Comparison of ENCODE assay signal across 13 mouse cellular contexts in the genomic region with DNA sequence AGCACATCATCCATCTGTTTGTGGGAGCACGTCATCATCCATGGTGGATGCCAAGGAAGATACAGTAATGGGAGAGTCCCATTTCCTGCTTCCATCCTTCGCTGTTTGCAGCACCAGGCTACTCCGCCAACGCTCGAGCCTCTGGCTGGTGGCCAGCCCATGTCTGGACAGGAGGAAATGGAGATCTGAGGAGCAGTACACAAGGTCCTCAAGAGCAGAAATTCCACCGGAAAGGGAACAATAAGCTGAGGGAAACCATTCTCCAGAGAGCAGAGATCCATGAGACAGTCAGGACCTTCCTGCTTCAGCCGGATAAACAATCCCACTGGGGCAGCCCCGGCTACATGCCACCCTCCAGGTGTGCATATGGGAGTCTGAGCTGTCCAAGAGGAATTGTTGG. TPM values are rescaled to one million over a fixed set of nuclear protein-coding genes. Genes with fewer than 3 reads are reported as not detected.
DNase-seq lines count a peak whose midpoint lies in the region; ATAC-seq lines count a peak whose summit lies in the region.
"Had no signal": no experiment of that assay in that cellular context is flagged by ENCODE, and none has a peak within 500 bp of the region (broad histone marks: within the 10 kb centered on the region; RNA-seq: fewer than 3 reads in every experiment).

No protein-coding gene starts in this region.

- H3K9ac ChIP-seq in heart, embryonic 13.5 days: no peak overlapping the region
- no peak overlapping the region for H3K9ac ChIP-seq in kidney, embryonic 16.5 days (replicated peaks; ENCODE audit: low read length)
- H3K9ac ChIP-seq in forebrain, embryonic 12.5 days: no peak overlapping the region
- H3K9ac ChIP-seq: hindbrain, embryonic 13.5 days; stomach, embryonic 15.5 days had no signal

- no peaks in the 10 kb centered on the region for H3K27me3 ChIP-seq in heart, embryonic 10.5 days (ENCODE audit: insufficient read depth, poor library complexity, severe bottlenecking)
- no peaks in the 10 kb centered on the region for H3K27me3 ChIP-seq in heart, embryonic 13.5 days (replicated peaks)
- H3K27me3 ChIP-seq in kidney, embryonic 16.5 days (ENCODE audit: insufficient read depth, low read length): no peaks in the 10 kb centered on the region
- no peaks in the 10 kb centered on the region for H3K27me3 ChIP-seq in forebrain, embryonic 12.5 days
- H3K27me3 ChIP-seq: hindbrain, embryonic 13.5 days; stomach, embryonic 15.5 days had no signal

- H3K4me3 ChIP-seq in heart, embryonic 10.5 days: no peak overlapping the region
- H3K4me3 ChIP-seq in heart, embryonic 13.5 days: no peak overlapping the region
- H3K4me3 ChIP-seq in kidney, embryonic 16.5 days (ENCODE audit: low read length): no peak overlapping the region
- H3K4me3 ChIP-seq in forebrain, embryonic 12.5 days (replicated peaks): no peak overlapping the region
- H3K4me3 ChIP-seq: hindbrain, embryonic 13.5 days; stomach, embryonic 15.5 days had no signal

- no peaks in the 10 kb centered on the region for H3K9me3 ChIP-seq in heart, embryonic 10.5 days
- H3K9me3 ChIP-seq in heart, embryonic 13.5 days: no peaks in the 10 kb centered on the region
- H3K9me3 ChIP-seq in kidney, embryonic 16.5 days (ENCODE audit: low read length): no peaks in the 10 kb centered on the region
- H3K9me3 ChIP-seq in forebrain, embryonic 12.5 days: no peaks in the 10 kb centered on the region
- H3K9me3 ChIP-seq: hindbrain, embryonic 13.5 days; stomach, embryonic 15.5 days had no signal

- 78% methylated on average over 8 of the region's 8 CpGs for WGBS in heart, embryonic 10.5 days
- WGBS in heart, embryonic 13.5 days: 73% methylated on average over 8 of the region's 8 CpGs
- 77% methylated on average over 8 of the region's 8 CpGs for WGBS in kidney, embryonic 16.5 days
- 90% methylated on average over 8 of the region's 8 CpGs for WGBS in forebrain, embryonic 12.5 days

- H3K27ac ChIP-seq in heart, embryonic 10.5 days: no peak overlapping the region
- 0 out of 2 replicates have a peak overlapping the region, but pooled peaks have one; percentile 5 for H3K27ac ChIP-seq in heart, embryonic 13.5 days (replicated peaks)
- no peak overlapping the region for H3K27ac ChIP-seq in kidney, embryonic 16.5 days (ENCODE audit: low read length)
- no peak overlapping the region for H3K27ac ChIP-seq in forebrain, embryonic 12.5 days
- H3K27ac ChIP-seq: hindbrain, embryonic 13.5 days; macrophage; stomach, embryonic 15.5 days had no signal

- peak; percentile 66 to 84 for DNase-seq in heart, adult 18-20 months
- DNase-seq in heart, embryonic 10.5 days (ENCODE audit: low spot score): no peak
- peak; percentile 91 for DNase-seq in lung, postnatal 25 days (ENCODE audit: low spot score)
- DNase-seq in frontal cortex, postnatal 10 days (ENCODE audit: low spot score in 2 of 2): no peak
- DNase-seq in layer of hippocampus, postnatal 14 days (ENCODE audit: low spot score in 2 of 2): no peak

- H3K4me1 ChIP-seq in heart, embryonic 10.5 days: 0 out of 2 replicates have a peak, but pooled peaks cover 3% of the 10 kb centered on the region
- peaks cover 10% of the 10 kb centered on the region for H3K4me1 ChIP-seq in heart, embryonic 13.5 days
- no peaks in the 10 kb centered on the region for H3K4me1 ChIP-seq in kidney, embryonic 16.5 days (ENCODE audit: insufficient read depth, low read length)
- H3K4me1 ChIP-seq in forebrain, embryonic 12.5 days: no peaks in the 10 kb centered on the region
- H3K4me1 ChIP-seq: hindbrain, embryonic 13.5 days; stomach, embryonic 15.5 days had no signal

- H3K36me3 ChIP-seq in heart, embryonic 10.5 days: no peaks in the 10 kb centered on the region
- H3K36me3 ChIP-seq in heart, embryonic 13.5 days: no peaks in the 10 kb centered on the region
- H3K36me3 ChIP-seq in kidney, embryonic 16.5 days (ENCODE audit: insufficient read depth, low read length): no peaks in the 10 kb centered on the region
- H3K36me3 ChIP-seq in forebrain, embryonic 12.5 days (replicated peaks): no peaks in the 10 kb centered on the region
- H3K36me3 ChIP-seq: hindbrain, embryonic 13.5 days; stomach, embryonic 15.5 days had no signal

- H3K4me2 ChIP-seq in heart, embryonic 13.5 days: no peak overlapping the region
- H3K4me2 ChIP-seq in kidney, embryonic 16.5 days (replicated peaks; ENCODE audit: low read depth, low read length): no peak overlapping the region
- H3K4me2 ChIP-seq in forebrain, embryonic 12.5 days: no peak overlapping the region
- H3K4me2 ChIP-seq: hindbrain, embryonic 13.5 days; stomach, embryonic 15.5 days had no signal

- ATAC-seq in heart, embryonic 13.5 days (ENCODE audit: extremely low read depth, insufficient number of reproducible peaks, low FRiP score, low TSS enrichment): no peak
- ATAC-seq in kidney, embryonic 16.5 days (ENCODE audit: low FRiP score, low TSS enrichment): peak; percentile 35; the same call in 1 of the 2 replicates
- no peak for ATAC-seq in forebrain, embryonic 12.5 days (ENCODE audit: low FRiP score)
- ATAC-seq: forebrain, embryonic 16.5 days had no signal

RNA-seq across cellular contexts. Expression of gene Serpine1, which starts 15.3 kb away (rescaled TPM):
- total RNA-seq in heart, adult 18-20 months (2021): 10 to 100 TPM; 18.4 to 33.2 TPM
- polyA plus RNA-seq in heart, embryonic 10.5 days (2016; fragmentation: Nextera tagmentation; extraction: Ambion mirVana): 0.07 and 0.51 TPM in 2 replicates
- polyA plus RNA-seq in heart, embryonic 13.5 days (2015; fragmentation: Nextera tagmentation; extraction: Ambion mirVana): 0.74 and 0.92 TPM in 2 replicates
- 0.29 and 0.53 TPM in 2 replicates for polyA plus RNA-seq in kidney, embryonic 16.5 days (2015; fragmentation: Nextera tagmentation; extraction: Ambion mirVana)
- polyA plus RNA-seq in forebrain, embryonic 12.5 days (2016; fragmentation: Nextera tagmentation; extraction: Ambion mirVana): 0.11 and 0.35 TPM in 2 replicates
- 1 to 10 TPM in 1 of 2 experiments, under 1 TPM in 1; 0.91 to 1.3 TPM for total RNA-seq in layer of hippocampus, postnatal 14 days (2021)
- polyA plus RNA-seq: neural tube, embryonic 11.5 days had no signal

RNA-seq across cellular contexts. Expression of gene Trim56, which starts 28.6 kb away (rescaled TPM):
- 10 to 100 TPM; 19.0 to 21.5 TPM for total RNA-seq in heart, adult 18-20 months (2021)
- polyA plus RNA-seq in heart, embryonic 10.5 days (2016; fragmentation: Nextera tagmentation; extraction: Ambion mirVana): 6.4 and 7.4 TPM in 2 replicates
- 4.9 and 6.9 TPM in 2 replicates for polyA plus RNA-seq in heart, embryonic 13.5 days (2015; fragmentation: Nextera tagmentation; extraction: Ambion mirVana)
- 9.4 and 11.9 TPM in 2 replicates for polyA plus RNA-seq in kidney, embryonic 16.5 days (2015; fragmentation: Nextera tagmentation; extraction: Ambion mirVana)
- 5.6 and 6.8 TPM in 2 replicates for polyA plus RNA-seq in forebrain, embryonic 12.5 days (2016; fragmentation: Nextera tagmentation; extraction: Ambion mirVana)
- 1 to 10 TPM; 5.2 to 5.9 TPM for total RNA-seq in layer of hippocampus, postnatal 14 days (2021)

RNA-seq across cellular contexts. Expression of gene Ap1s1, which starts 41.5 kb away (rescaled TPM):
- 10 to 100 TPM; 37.5 to 40.2 TPM for total RNA-seq in heart, adult 18-20 months (2021)
- 177 and 178 TPM in 2 replicates for polyA plus RNA-seq in heart, embryonic 10.5 days (2016; fragmentation: Nextera tagmentation; extraction: Ambion mirVana)
- polyA plus RNA-seq in heart, embryonic 13.5 days (2015; fragmentation: Nextera tagmentation; extraction: Ambion mirVana): 140 and 147 TPM in 2 replicates
- 201 TPM in 2 replicates for polyA plus RNA-seq in kidney, embryonic 16.5 days (2015; fragmentation: Nextera tagmentation; extraction: Ambion mirVana)
- 209 and 221 TPM in 2 replicates for polyA plus RNA-seq in forebrain, embryonic 12.5 days (2016; fragmentation: Nextera tagmentation; extraction: Ambion mirVana)
- total RNA-seq in layer of hippocampus, postnatal 14 days (2021): 100 to 1,000 TPM; 231 to 235 TPM

Comparison
In these comparisons a context has a peak if more than half of its experiments do, and no peak if none do; other contexts are left out.
1. DNase-seq: peak in heart, adult 18-20 months (2 of 2) and lung, postnatal 25 days (single experiment); none in heart, embryonic 10.5 days (single experiment), frontal cortex, postnatal 10 days (0 of 2) and layer of hippocampus, postnatal 14 days (0 of 2).